Mouse (Mus musculus) layer of hippocampus, adult 11-12 months (tissue): ENCODE measurements at regions not wholly inside any gene's neighbourhood (a gene's known extent, or its start where the extent isn't known, plus 50 kb on each side); places are given as distances from the start of the nearest gene placed in this dataset.

ENCODE experiments used
- DNase-seq: peaks from one replicate; pipeline ENCODE4 v3.0.0; 2022; ENCODE audit warnings: low spot score

DNA sequence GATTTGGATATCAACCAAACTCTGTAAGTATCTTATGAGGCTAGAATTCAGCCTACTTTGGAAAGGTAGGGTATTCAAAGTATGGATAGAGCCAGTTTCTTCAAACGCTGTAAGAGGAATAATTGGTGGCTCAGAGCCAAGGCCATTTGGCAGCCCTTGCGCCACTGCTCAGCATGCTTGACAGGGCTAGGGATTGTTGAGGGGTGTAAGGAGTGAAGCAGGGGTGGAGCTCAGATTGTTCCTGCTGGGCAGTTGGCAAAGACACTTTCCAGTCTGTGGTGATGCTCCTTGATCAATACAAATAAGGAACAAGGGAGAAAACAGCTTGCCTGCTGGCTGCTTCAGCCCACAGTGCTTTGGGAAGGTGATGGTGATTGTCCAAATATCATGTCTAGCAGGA lies 181.9 kb downstream of the Kcna5 start:
- DNase-seq, result no peak

DNA sequence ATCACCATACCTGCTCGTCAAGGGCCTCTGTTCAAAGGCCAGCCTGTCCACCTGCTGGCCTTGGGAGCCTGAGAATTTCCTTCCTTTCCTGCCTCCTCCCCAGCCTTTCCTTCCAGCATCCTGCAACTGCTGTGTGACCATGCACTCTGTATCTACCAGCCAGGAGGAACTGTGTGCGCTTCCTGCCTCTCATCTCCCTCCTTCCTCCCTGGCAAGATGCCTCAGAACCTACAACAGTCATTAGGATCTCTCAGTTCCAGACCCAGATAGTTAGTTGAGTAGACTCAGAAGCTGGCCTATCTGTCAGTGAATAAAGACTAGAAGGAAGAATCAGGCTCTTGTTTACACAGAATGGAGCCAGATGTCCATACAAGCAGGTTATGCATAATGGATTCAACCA lies 183.8 kb upstream of the Ntf3 start:
- DNase-seq, result no peak

DNA sequence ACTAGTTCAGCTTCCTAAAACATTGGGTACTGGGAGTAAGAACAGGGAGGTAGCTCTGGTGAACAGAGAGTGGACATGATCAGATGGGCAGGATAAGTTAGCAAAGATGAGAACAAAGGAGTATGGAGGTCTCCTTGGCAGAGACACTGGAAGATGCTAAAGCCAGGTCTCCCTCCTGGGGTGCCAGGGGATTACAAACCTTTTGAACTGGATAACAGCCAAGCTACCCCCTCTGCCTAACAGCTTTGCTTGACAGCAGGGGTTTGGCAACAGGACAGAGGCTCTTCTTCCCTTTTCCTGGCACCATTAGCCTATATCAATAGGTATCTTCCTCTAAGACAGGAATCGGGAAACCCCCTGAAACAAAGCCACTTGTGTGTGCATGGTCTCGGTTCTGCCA lies 183.2 kb upstream of the Ntf3 start:
- no peak for DNase-seq

DNA sequence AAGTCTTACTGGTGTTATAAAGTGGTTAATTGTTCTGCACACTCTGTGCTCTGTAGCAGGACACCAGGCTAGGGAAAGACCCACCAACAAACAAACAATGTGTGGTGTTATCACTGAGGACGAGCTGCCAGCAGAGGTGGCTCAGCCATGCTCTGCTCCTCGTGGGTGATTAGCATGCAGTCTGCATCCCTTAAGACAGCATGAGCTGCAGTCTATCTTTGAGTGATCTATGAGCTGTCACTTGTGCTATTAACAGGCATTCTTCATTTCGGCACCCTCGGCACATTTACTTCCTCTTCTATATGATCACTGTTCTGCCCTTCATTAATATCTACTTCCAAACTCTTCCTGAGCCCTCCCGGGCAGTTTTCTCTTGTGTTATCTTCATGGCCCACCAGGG lies 178.5 kb upstream of the Ntf3 start:
- DNase-seq, result no peak

DNA sequence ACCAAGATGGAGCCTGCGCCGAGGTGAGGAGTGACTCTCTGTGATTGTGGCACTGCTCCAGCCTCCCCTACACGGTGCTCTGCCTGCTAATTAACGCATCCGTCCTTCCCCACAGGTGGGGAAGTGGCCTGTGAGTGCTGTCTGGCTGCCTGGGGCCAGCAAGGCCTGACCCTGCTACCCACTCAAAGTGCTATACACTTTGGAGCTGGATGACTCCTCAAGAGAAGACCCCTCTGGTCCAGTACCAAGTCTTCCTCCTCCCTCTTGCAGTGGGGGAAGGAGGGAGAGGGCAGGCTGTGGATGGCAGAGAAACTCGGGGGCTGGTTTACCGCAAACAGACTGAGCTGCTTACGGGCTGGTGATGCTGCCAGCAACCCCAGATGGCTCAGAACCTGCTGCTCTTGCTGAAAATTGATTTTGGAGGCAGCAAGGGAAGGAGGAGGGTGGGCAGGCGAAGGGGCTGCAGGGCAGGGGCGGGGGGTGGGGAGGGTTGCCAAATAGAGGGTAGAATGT lies 173.4 kb upstream of the Ntf3 start:
- DNase-seq, result peak; percentile 75

DNA sequence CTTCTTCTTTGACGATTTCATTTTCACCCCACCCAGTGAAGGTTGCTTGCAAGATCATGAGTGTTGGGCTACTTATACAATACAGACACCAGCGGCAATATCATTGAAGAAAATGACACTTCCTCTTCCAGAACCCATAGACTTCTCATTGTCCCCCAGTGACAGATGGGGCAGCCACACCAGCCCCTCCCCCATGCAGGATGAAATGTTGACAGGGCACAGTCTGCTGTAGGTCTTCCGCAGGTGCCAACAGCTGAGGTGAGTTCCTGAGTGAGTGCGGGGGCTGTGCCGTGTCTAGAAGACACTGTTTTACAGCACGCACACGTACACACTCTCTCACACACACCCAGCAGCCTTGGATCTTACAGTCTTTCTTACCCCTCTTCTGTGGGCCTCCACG lies 171.0 kb upstream of the Ntf3 start:
- DNase-seq, result no peak

DNA sequence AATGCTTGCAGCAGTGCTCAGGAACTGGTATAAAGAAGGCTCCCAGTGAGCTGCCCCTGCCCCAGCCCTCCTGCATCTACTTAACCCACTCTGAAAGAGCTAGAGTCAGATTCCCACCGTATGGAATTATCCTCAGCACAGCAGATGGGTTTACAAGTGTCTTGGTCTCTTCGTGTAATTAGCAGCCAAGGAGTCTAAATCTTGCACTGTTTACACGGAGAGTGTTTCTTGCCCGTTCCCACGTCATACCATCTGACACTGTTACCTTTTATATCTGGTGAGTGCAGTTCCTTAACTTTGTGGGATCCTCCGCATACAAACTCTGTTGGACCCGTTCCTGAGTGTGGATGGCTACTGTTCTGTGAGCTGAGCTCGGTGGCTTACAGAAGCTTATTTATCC lies 167.5 kb upstream of the Ntf3 start:
- DNase-seq, result peak; percentile 20

DNA sequence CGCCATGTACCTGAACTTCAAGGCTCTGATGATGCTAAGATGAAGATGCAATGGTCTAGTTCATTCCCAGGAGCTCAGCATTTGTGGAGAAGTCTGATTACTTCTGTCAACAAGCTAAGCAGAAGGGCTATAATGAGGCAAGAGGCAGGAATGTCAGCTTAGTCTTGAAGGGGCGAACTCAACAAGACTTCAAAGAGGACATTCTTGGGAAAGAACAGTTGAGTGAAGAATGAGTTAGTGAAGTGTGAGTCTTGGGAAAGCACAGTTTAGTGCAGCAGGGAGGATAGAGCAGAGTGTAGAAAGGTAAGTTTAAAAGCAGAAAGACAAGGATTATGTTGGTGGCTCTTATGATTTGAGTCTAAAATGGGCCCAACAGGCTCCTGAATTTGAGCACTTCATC lies 160.5 kb upstream of the Ntf3 start:
- DNase-seq, result no peak

DNA sequence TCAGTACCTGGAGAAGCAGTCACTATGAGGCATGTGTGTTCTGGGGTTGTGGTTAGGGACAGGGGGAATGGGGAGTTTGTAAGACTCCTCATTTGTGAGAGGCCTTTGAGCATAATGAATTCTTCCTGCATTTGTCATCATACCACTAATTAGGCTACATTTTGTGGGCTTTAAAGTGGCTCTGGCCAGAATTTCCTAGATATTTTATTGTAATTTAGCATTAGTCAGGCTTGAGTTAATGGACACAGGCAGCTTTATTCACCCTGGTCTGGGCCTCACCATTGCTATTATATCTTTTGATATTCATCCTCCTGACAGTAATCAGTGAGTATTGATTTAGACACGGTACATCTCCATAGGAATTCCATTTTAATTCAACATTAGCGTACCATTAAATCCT lies 151.8 kb upstream of the Ntf3 start:
- DNase-seq, result no peak

DNA sequence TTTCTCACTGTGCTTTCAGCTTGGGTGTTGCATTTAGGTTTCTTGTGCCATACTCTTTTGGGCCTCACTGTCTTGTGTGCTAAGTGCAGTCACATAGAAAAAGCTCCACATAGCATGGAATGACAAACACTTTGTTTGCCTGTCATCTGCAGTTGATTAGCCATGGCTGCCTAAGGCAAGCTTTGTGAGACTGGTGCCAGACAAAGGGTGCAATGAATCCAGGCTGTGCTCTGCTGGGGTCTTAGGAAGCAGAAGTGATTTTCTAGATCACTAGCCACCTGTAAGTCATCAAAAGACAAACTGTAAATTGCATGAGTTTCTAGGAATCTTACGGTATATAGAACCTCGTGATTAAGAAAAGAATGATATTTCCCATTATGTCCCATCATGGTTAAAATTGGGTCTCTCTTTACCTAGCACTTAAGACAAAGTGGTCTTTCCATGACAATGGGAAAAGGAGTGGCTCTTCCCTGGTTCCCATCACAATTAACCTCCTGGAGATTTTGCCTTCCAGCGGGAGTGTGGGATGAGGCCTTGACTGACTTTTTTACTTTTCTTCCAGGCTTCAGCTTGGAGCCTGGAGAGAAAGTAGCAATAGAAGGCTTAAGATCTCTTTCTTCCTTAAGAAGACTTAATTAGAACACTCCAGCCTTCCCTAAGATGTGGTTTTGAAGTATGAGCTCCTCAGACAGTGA lies 144.2 kb upstream of the Ntf3 start:
- no peak for DNase-seq

DNA sequence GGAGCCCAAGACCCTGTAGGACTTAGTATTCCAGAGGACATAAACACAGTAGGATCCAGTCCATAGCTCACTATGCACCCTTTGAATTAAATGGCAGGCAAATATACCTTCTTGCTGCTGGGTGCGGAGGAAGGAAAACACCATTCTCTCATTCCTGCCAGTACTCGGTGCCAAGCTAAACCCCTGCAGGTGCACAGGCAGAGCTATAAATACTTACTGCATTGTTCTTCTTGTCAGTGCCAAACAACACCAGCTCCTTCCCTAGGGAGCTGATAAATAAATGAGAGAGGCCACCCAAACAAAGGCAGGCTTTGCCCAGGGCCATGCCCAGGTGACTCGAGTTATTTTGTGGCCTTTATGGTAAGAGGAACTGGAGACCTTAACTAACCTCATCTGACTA lies 136.4 kb upstream of the Ntf3 start:
- peak; percentile 3 for DNase-seq

DNA sequence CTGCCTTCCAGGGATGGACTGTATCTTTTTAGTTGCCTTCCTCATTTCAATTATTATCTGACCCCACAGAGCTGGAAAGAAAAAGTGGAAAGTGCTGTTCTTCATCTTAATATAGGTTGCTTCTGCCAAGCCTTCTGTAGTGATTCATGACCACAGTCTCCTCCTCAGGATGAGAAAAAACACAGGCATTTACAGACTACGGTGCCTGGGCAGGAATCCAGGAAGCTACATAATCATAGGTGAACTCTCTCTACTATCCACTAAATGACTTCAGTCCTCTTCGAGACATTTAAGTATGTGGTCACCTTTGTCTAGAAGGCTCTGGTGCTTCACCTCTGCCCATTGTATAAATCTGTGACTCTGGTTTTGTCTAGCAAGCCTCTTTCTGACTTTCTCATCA lies 124.9 kb upstream of the Ntf3 start:
- no peak for DNase-seq

DNA sequence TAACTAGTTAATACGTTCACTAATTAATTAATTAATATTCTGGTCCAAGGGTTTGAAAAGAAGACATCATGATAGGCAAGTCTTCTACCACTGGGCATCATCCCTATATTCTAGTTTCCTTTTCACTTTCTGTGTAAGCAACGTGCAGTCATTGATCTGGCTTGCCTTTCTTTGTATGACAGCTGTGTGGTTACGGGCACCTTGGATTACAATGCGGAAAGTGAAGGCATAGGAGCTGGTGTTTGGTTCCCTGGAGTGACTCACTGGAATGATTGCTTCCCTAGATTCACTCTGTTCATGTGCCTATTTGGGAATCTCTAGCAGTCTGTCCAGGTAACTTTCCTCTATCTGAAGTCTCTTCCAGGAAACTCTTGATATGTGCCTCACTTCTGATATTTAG lies 120.5 kb upstream of the Ntf3 start:
- DNase-seq, result no peak

DNA sequence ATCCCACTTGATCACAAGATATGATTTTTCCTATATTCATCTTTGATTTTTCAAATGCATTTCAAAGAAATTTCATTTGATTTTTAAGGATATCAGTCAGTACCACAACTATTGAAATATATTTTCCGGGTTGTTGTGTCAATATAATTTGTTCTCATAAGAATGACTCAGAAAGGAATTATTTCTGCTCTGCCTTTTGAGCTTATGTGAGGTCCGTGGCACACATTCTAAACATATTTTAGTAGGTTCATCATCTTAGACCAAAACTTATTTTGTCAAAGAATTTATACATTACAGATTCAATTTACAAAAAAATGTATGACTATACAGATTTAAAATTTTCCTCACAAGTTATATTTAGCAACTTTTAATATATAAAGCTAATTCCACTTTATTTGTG lies 119.5 kb upstream of the Ntf3 start:
- no peak for DNase-seq

DNA sequence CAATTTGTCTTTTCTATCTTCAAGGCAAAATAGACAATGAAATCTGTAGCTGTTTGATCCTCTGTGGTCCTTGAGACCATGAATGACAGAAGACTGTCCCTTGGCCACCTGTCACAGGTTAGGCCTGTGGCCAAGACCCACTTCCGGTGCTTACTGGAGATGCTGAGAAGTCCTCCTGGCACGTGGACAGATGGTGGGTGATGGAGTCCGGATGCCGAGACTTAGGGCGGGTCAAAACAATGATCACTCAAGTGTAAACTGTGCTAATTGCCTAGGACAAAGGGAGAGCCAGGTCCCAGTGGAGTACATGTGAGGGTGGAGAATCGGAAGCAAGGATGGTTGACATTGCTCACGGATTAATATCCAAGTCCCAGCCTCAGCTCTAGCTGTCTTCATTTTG lies 117.7 kb upstream of the Ntf3 start:
- no peak for DNase-seq

DNA sequence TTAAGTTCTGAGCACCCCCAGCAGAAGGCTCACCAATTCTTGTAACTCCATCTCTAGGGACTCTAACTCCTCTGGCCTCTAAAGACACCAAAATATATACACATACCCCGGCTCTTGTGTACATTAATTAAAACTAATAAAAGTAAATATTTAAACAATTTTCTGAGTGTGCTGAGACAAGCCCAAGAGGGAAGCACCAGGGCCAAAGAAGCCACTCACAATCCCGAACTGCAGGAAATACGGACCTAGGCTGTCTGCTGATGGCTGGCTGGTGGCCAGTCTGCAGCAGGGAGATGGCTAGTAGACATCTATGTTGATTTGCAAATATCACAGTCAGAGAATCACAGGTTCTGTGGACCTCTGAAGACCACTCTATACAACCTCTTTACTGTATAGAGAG lies 113.6 kb upstream of the Ntf3 start:
- no peak for DNase-seq

DNA sequence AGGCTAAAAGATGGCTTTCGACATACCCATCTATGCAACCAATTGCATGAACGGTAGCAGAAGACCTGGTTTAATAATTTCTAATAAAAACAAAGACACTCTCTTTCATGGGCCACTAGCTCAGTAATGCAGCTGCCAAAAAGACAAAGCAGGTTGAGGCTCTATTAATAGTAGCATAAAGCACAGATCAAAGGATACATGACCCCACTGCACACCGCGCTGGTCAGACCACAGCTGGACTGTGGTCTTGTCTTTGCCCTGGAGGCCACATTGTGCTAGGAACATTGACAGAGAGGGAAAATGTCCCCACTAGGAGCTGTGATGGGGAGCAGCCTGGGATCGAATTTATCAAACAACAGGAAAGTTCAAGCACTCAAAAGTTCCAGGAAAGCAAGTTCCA lies 79.3 kb upstream of the Ntf3 start:
- DNase-seq, result no peak

DNA sequence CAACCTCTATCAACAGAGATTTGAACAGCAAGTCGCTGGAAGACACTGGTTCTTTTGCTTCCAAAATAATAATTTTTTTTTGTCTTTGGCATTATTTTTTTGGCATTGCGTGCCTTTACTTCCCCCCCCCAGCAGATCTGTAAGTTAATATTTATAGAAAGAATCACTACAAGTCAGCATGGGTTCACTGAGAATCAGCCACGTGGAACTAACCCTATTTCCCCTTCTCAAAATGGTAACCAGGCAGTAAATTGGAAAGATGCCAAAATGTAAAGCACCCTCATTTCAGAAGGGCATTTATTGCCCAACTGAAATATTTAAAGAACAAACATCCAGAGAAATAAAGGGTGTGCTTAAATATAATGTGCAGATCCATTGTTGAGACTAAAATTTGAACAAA lies 78.7 kb upstream of the Ntf3 start:
- no peak for DNase-seq

DNA sequence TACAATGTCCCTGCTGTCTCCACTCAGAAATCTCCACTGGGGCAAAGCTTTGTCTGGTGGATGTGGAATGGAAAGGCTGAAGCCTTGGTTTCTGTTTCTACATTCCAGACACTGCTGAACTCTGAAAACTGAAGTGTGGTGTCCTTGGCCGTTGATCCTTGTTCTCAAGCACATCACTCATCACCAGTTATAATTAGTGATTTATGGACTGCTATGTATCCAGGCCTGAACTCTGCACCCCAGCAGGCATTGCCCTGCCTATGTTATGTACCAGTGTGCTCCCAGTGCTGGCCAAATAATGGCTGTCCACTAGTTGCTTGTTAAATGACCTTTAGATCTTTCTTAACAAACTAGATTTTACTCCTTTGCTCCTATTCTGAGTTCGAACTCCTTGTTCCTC lies 75.6 kb upstream of the Ntf3 start:
- no peak for DNase-seq

DNA sequence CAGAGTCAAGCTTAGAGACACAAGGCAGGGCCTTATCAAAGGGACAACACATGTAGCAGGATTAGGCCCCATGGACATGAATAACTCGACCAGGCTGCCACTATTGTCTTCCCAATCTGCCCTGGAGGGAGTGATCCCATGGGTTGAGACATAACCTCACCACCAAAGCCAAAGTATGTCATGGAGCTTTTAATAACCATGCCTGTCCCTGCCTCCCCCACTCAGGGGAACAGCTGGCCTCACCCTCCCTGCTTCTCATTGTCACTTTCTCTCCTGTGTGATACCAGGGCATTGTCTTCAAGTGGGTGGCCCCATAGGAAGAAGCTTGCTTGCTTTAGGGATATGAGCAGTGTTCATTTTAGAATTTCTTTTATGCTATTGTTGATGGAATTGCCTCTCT lies 73.5 kb upstream of the Ntf3 start:
- DNase-seq, result no peak
